ENCODE assay signal across 8 mouse cellular contexts in genomic region chr7:4940068-4940479, GRCm38 (mm10). TPM values are rescaled to one million over a fixed set of nuclear protein-coding genes. Genes with fewer than 3 reads are reported as not detected.
DNase-seq lines count a peak whose midpoint lies in the region; ATAC-seq and TF ChIP-seq lines count a peak whose summit lies in the region.

No protein-coding gene starts in this region.

- ATAC-seq in kidney, embryonic 16.5 days (ENCODE audit: low FRiP score, low TSS enrichment) = peak; percentile 55; the same call in 1 of the 2 replicates
- peak; percentile 47 for ATAC-seq in neutrophil, adult 5-6 weeks (ENCODE audit: extremely low read depth, insufficient number of reproducible peaks, low FRiP score, poor library complexity, severe bottlenecking)

- H3K9ac ChIP-seq in kidney, embryonic 16.5 days (replicated peaks; ENCODE audit: low read length) = no peak overlapping the region

- no peak overlapping the region for H3K4me3 ChIP-seq in kidney, embryonic 16.5 days (ENCODE audit: low read length)
- no peak overlapping the region for H3K4me3 ChIP-seq in lung, adult 2 months (replicated peaks; ENCODE audit: extremely low read depth, low read depth, low read length)

- WGBS in kidney, embryonic 16.5 days = 21% methylated on average over 9 of the region's 9 CpGs
- WGBS in lung, adult 2 months = 22% methylated on average over 9 of the region's 9 CpGs

- no peak overlapping the region for H3K27ac ChIP-seq in kidney, embryonic 16.5 days (ENCODE audit: low read length)

- intact Hi-C loops in gastrocnemius, postnatal 14 days (cut with DNase I; ENCODE audit: low total_unique reads) = no loop called here

- peak; percentile 79 for TF ChIP-seq CTCF in lung, adult 2 months (IDR thresholded peaks at IDR 0.05; ENCODE audit: insufficient read depth, low read length)

- H3K36me3 ChIP-seq in kidney, embryonic 16.5 days (ENCODE audit: insufficient read depth, low read length) = no peaks in the 10 kb centered on the region

- H3K4me1 ChIP-seq in kidney, embryonic 16.5 days (ENCODE audit: insufficient read depth, low read length) = no peaks in the 10 kb centered on the region
- no peaks in the 10 kb centered on the region for H3K4me1 ChIP-seq in lung, adult 2 months (ENCODE audit: control insufficient read depth, insufficient read depth, low read length)

- H3K4me2 ChIP-seq in kidney, embryonic 16.5 days (replicated peaks; ENCODE audit: low read depth, low read length) = no peak overlapping the region

- H3K27me3 ChIP-seq in kidney, embryonic 16.5 days (ENCODE audit: insufficient read depth, low read length) = no peaks in the 10 kb centered on the region

- no peak for TF ChIP-seq POLR2A in lung, adult 2 months (IDR thresholded peaks at IDR 0.05; ENCODE audit: borderline replicate concordance, extremely low read depth, low read depth, low read length)

- peak; percentile 84 for DNase-seq in 416B (ENCODE audit: low read depth)
- peak; percentile 80 for DNase-seq in T-cell, adult 2 months (ENCODE audit: low spot score)
- DNase-seq in cerebellum, postnatal 25 days = peak; percentile 87 to 88
- DNase-seq in gastrocnemius, postnatal 14 days = peak; percentile 73
- peak; percentile 80 for DNase-seq in lung, adult 2 months
- DNase-seq in thymus, postnatal 0 days (ENCODE audit: low spot score) = peak; percentile 88

- no peaks in the 10 kb centered on the region for H3K9me3 ChIP-seq in kidney, embryonic 16.5 days (ENCODE audit: low read length)

RNA-seq across cellular contexts. Expression of gene Ssc5d, which starts 14.5 kb away (rescaled TPM):
- 10 to 100 TPM; 28.5 to 33.4 TPM for total RNA-seq in gastrocnemius, postnatal 14 days (2021)
- 2.3 and 2.8 TPM in 2 replicates for polyA plus RNA-seq in kidney, embryonic 16.5 days (2015; fragmentation: Nextera tagmentation; extraction: Ambion mirVana)
- 7.5 and 8.0 TPM in 2 replicates for polyA plus RNA-seq in lung, adult 2 months (2012; rRNA removed)
- 0.47 and 1.4 TPM in 2 replicates for total RNA-seq in neutrophil, adult 5-6 weeks (2017)
- 0.07 and 0.19 TPM in 2 replicates for polyA plus RNA-seq in thymus, postnatal 0 days (2015; fragmentation: Nextera tagmentation; extraction: Ambion mirVana)

RNA-seq across cellular contexts. Expression of gene Nat14, which starts 18.2 kb away (rescaled TPM):
- total RNA-seq in gastrocnemius, postnatal 14 days (2021) = 1 to 10 TPM; 2.4 to 3.3 TPM
- polyA plus RNA-seq in kidney, embryonic 16.5 days (2015; fragmentation: Nextera tagmentation; extraction: Ambion mirVana) = 5.8 and 6.2 TPM in 2 replicates
- polyA plus RNA-seq in lung, adult 2 months (2012; rRNA removed) = 7.1 and 7.6 TPM in 2 replicates
- 1.2 and 2.2 TPM in 2 replicates for total RNA-seq in neutrophil, adult 5-6 weeks (2017)
- 0.22 and 0.60 TPM in 2 replicates for polyA plus RNA-seq in thymus, postnatal 0 days (2015; fragmentation: Nextera tagmentation; extraction: Ambion mirVana)

RNA-seq across cellular contexts. Expression of gene Sbk2, which starts 24.1 kb away (rescaled TPM):
- total RNA-seq in gastrocnemius, postnatal 14 days (2021) = 10 to 100 TPM; 39.9 to 51.4 TPM
- 0.26 and 0.41 TPM in 2 replicates for polyA plus RNA-seq in kidney, embryonic 16.5 days (2015; fragmentation: Nextera tagmentation; extraction: Ambion mirVana)
- 5.6 and 24.2 TPM in 2 replicates for polyA plus RNA-seq in lung, adult 2 months (2012; rRNA removed)
- total RNA-seq in neutrophil, adult 5-6 weeks (2017) = not detected in 2 replicates
- polyA plus RNA-seq in thymus, postnatal 0 days (2015; fragmentation: Nextera tagmentation; extraction: Ambion mirVana) = 0.09 and 0.21 TPM in 2 replicates

RNA-seq across cellular contexts. Expression of gene Zfp628, which starts 25.1 kb away (rescaled TPM):
- total RNA-seq in gastrocnemius, postnatal 14 days (2021) = 1 to 10 TPM; 7.9 to 8.4 TPM
- polyA plus RNA-seq in kidney, embryonic 16.5 days (2015; fragmentation: Nextera tagmentation; extraction: Ambion mirVana) = 3.6 and 4.2 TPM in 2 replicates
- polyA plus RNA-seq in lung, adult 2 months (2012; rRNA removed) = 20.6 and 24.7 TPM in 2 replicates
- total RNA-seq in neutrophil, adult 5-6 weeks (2017) = 6.0 and 7.2 TPM in 2 replicates
- polyA plus RNA-seq in thymus, postnatal 0 days (2015; fragmentation: Nextera tagmentation; extraction: Ambion mirVana) = 2.7 and 3.1 TPM in 2 replicates

RNA-seq across cellular contexts. Expression of gene Sbk3, which starts 30.9 kb away (rescaled TPM):
- total RNA-seq in gastrocnemius, postnatal 14 days (2021) = 1 to 10 TPM in 1 of 2 experiments, under 1 TPM in 1; 0.33 to 1.0 TPM
- not detected in 2 replicates for polyA plus RNA-seq in kidney, embryonic 16.5 days (2015; fragmentation: Nextera tagmentation; extraction: Ambion mirVana)
- polyA plus RNA-seq in lung, adult 2 months (2012; rRNA removed) = 6.5 and 9.0 TPM in 2 replicates
- total RNA-seq in neutrophil, adult 5-6 weeks (2017) = not detected in 2 replicates
- not detected in 2 replicates for polyA plus RNA-seq in thymus, postnatal 0 days (2015; fragmentation: Nextera tagmentation; extraction: Ambion mirVana)
